Mouse (Mus musculus) brain, embryonic 18.5 days (tissue): ENCODE data around the gene Acot12.

ENCODE experiments used
- DNase-seq: peaks from one replicate; pipeline ENCODE4 v3.0.0-alpha.2; 2012; ENCODE audit warnings: low read depth, low spot score

Acot12 gene

GRCm38 (mm10) chr13:91824845-91825550, 83.7 kb downstream of the Acot12 start:
- no peak for DNase-seq

DNA sequence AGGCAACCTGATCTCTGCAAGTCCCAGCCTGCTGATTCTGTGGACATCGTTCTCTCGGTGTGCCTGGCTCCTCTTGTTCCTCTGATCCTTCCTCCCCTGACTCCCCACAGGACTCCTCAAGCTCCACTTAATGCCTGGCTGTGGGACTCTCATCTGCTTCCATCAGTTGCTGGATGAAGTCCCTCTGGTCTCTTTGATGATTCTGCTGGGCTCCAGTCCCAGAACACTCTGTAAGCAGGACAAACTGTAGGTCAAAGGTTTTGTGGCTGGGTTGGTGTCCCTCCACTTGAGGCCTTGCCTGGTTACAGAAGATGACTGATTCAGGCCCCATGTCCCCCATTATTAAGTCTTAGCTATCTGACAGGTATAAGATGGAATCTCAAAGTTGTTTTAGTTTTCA, 84.8 kb downstream of the Acot12 start:
- no peak for DNase-seq

- no peak for DNase-seq
These were observed 86.6 kb downstream of the Acot12 start for GRCm38 (mm10) chr13:91827876-91828275.
